Mouse (Mus musculus): ENCODE measurements around the gene Hagh. TPM values are rescaled to one million over a fixed set of nuclear protein-coding genes. Genes with fewer than 3 reads are reported as not detected.
A peak's percentile ranks its signal among the peaks of the same experiment; 100 is the strongest.

The Hagh gene
- not detected in 2 replicates for polyA plus RNA-seq (2012; ENCODE audit: insufficient read depth, insufficient read length, low replicate concordance, missing spikeins)

DNA sequence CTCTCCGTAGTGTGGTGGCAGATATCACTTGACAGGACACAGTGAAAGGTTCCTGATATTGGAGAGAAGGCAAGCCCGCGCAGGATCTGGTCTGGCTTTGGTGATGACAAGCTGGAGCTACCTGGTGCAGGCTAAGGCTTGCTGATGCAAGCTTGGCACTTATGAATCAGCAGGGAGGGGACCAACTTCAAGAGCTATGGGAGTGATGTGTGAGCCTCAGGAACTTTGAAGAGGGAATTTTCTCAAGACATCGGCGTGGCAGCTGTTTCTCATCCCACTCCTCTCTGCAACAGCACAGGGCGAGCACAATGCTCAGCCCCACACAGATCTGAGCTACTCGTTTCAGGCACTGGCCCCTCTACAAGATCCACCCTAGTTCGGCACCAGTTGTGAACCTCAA, at the start of gene Hagh:
Hagh (plus strand) TSS at position 302 of the 400 bp plus-strand sequence.
- no peak for TF ChIP-seq POLR2A (IDR thresholded peaks at IDR 0.05; ENCODE audit: insufficient read depth, low read depth, low read length)
- no peak for TF ChIP-seq CTCF (IDR thresholded peaks at IDR 0.05; ENCODE audit: insufficient read depth, low read depth, low read length)
- H3K4me1 ChIP-seq (ENCODE audit: control insufficient read depth, insufficient read depth, low read length) = no peaks in the 10 kb centered on the region; the same call in 1 of the 2 replicates
- H3K27ac ChIP-seq (ENCODE audit: insufficient read depth, low read depth, low read length) = no peak within 1 kb of the TSS
- WGBS = 71% methylated on average over 8 of the region's 8 CpGs
- H3K4me3 ChIP-seq (ENCODE audit: insufficient read depth, low read depth, low read length) = no peak within 1 kb of the TSS

DNA sequence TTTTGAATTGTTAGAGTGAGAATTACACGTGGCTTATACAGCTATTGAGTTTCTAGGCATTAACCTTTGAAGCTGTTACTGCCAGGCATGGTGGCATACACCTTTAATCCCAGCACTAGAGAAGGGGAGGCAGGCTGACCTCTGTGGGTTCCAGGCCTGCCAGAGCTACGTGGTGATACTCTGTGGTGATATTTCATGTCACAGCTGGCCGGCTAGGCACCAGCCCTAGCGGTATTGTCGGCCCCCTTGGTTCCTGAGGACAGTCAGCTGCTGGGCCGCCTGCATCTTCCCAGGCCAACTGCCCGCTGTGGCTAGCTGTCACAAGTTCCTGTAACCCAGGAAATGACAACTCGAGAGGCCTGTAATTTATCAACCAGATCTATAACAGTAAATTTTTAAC, 47.8 kb upstream of the Hagh start:
- TF ChIP-seq CTCF (IDR thresholded peaks at IDR 0.05; ENCODE audit: insufficient read depth, low read depth, low read length) (no peak), POLR2A (IDR thresholded peaks at IDR 0.05; ENCODE audit: insufficient read depth, low read depth, low read length) (no peak)
- H3K4me3 ChIP-seq (ENCODE audit: insufficient read depth, low read depth, low read length) = no peak overlapping the region
- WGBS = 79% methylated on average over 8 of the region's 8 CpGs

DNA sequence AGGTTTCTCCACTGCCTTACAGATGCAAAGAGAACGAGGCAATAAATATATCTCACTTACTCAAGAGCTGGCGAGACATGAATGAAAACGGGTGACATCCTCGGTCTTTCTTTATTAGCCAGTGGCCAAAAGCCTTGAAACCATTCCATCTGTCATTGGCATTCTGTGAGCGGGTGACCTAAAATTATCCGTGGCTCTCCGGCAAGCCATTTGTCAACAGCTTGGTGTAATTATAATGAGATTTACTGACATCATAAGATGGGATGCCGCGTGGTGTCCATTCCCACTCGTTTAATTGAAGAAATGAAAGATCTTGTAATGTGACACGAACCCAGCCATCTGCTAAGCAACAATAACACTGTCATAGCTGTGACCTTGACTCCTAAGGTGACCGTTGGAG, 45.2 kb upstream of the Hagh start:
- TF ChIP-seq POLR2A (IDR thresholded peaks at IDR 0.05; ENCODE audit: insufficient read depth, low read depth, low read length) = no peak
- no peak for TF ChIP-seq CTCF (IDR thresholded peaks at IDR 0.05; ENCODE audit: insufficient read depth, low read depth, low read length)
- no peaks in the 10 kb centered on the region for H3K4me1 ChIP-seq (ENCODE audit: control insufficient read depth, insufficient read depth, low read length)
- no peak overlapping the region for H3K4me3 ChIP-seq (ENCODE audit: insufficient read depth, low read depth, low read length)
- no peak overlapping the region for H3K27ac ChIP-seq (ENCODE audit: insufficient read depth, low read depth, low read length)
- WGBS = 65% methylated on average over 12 of the region's 12 CpGs

More for the DNA sequence above, 47.8 kb upstream of the Hagh start:
- H3K4me1 ChIP-seq (ENCODE audit: control insufficient read depth, insufficient read depth, low read length) = no peaks in the 10 kb centered on the region
- no peak overlapping the region for H3K27ac ChIP-seq (ENCODE audit: insufficient read depth, low read depth, low read length)

DNA sequence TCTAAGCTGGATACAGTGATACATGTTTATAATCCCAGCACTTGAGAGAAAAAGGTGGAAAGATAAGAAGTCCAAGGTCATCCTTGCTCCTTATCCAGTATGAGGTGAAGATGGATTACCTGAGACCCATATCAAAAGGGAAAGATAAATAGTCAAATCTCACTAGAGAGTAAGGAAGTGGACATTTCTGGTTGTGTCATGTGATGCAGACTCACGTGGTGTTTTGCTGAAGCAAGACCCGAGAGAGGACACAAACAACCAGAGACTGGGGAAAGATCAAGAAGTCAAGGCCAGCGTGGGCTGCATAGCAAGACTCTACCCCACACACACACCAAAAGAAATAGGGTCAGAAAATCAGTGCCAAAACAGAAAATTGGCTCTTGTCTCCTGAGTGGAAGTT, 43.0 kb upstream of the Hagh start:
- no peak overlapping the region for H3K4me3 ChIP-seq (ENCODE audit: insufficient read depth, low read depth, low read length)
- no peak for TF ChIP-seq POLR2A (IDR thresholded peaks at IDR 0.05; ENCODE audit: insufficient read depth, low read depth, low read length)
- TF ChIP-seq CTCF (IDR thresholded peaks at IDR 0.05; ENCODE audit: insufficient read depth, low read depth, low read length) = no peak
- 73% methylated on average over 3 of the region's 3 CpGs for WGBS
- H3K4me1 ChIP-seq (ENCODE audit: control insufficient read depth, insufficient read depth, low read length) = no peaks in the 10 kb centered on the region
- H3K27ac ChIP-seq (ENCODE audit: insufficient read depth, low read depth, low read length) = no peak overlapping the region

DNA sequence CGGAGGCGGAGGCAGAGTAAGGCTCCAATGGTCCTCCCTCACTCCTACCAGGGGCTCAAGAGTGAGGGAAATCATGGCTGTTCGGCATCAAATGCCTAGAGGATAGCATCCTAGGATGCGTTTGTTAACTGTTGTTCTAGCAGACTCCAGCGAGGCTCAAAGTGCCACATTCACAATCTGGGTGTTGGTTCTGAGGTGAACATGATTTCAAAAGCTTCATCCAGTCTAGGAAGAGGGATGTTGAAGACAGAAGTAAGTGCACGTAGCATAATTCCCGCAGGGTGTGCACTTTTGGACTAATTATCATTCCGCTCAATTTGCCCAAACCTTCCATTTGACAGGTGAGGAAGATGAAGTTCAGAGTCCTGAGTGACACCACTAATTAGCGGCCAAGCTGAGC, 41.7 kb upstream of the Hagh start:
- Histone ChIP-seq H3K27ac (ENCODE audit: insufficient read depth, low read depth, low read length) (no peak overlapping the region), H3K4me1 (ENCODE audit: control insufficient read depth, insufficient read depth, low read length) (no peaks in the 10 kb centered on the region), H3K4me3 (ENCODE audit: insufficient read depth, low read depth, low read length) (no peak overlapping the region)
- TF ChIP-seq POLR2A (IDR thresholded peaks at IDR 0.05; ENCODE audit: insufficient read depth, low read depth, low read length) (no peak), CTCF (IDR thresholded peaks at IDR 0.05; ENCODE audit: insufficient read depth, low read depth, low read length) (no peak)
- WGBS = 60% methylated on average over 9 of the region's 9 CpGs

DNA sequence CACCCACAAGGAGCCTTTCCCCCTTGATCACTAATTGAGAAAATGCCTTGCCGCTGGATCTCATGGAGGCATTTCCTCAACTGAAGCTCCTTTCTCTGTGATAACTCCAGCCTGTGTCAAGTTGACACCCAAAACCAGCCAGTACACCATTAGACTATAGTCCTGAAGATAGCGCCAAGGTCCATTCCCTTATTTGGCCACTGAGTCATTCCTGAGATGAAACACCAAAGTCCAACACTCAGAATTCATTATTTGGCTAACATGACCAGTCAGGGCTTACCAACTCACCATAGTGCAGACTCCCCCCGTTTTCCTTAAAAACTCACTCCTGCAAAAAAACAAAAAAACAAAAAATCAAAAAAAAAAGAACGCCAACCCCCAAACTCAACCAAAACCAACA, 40.5 kb upstream of the Hagh start:
- no peak overlapping the region for H3K4me3 ChIP-seq (ENCODE audit: insufficient read depth, low read depth, low read length)
- TF ChIP-seq CTCF (IDR thresholded peaks at IDR 0.05; ENCODE audit: insufficient read depth, low read depth, low read length) = no peak
- no peak for TF ChIP-seq POLR2A (IDR thresholded peaks at IDR 0.05; ENCODE audit: insufficient read depth, low read depth, low read length)
- no peak overlapping the region for H3K27ac ChIP-seq (ENCODE audit: insufficient read depth, low read depth, low read length)
- 91% methylated on average over 4 of the region's 4 CpGs for WGBS
- H3K4me1 ChIP-seq (ENCODE audit: control insufficient read depth, insufficient read depth, low read length) = peaks cover 7% of the 10 kb centered on the region

DNA sequence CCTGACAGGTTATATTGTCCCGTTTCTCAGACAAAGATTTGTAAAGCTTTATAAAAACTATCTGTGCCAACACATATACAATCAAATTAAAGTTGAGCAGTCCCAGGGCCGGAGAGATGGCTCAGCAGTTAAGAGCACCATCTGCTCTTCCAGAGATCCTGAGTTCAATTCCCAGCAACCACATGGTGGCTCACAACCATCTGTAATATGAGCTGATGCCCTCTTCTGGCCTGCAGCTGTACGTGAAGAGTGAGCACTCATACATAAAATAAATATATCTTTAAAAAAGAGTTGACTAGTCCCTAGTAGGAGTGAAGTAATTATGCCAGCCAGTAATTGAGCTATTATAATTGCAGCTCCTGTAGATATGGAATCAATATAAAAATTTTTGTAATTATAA, 39.4 kb upstream of the Hagh start:
- Histone ChIP-seq H3K4me1 (ENCODE audit: control insufficient read depth, insufficient read depth, low read length) (peaks cover 10% of the 10 kb centered on the region), H3K27ac (ENCODE audit: insufficient read depth, low read depth, low read length) (no peak overlapping the region), H3K4me3 (ENCODE audit: insufficient read depth, low read depth, low read length) (no peak overlapping the region)
- 68% methylated on average over 3 of the region's 3 CpGs for WGBS
- TF ChIP-seq POLR2A (IDR thresholded peaks at IDR 0.05; ENCODE audit: insufficient read depth, low read depth, low read length) = no peak
- TF ChIP-seq CTCF (IDR thresholded peaks at IDR 0.05; ENCODE audit: insufficient read depth, low read depth, low read length) = no peak

DNA sequence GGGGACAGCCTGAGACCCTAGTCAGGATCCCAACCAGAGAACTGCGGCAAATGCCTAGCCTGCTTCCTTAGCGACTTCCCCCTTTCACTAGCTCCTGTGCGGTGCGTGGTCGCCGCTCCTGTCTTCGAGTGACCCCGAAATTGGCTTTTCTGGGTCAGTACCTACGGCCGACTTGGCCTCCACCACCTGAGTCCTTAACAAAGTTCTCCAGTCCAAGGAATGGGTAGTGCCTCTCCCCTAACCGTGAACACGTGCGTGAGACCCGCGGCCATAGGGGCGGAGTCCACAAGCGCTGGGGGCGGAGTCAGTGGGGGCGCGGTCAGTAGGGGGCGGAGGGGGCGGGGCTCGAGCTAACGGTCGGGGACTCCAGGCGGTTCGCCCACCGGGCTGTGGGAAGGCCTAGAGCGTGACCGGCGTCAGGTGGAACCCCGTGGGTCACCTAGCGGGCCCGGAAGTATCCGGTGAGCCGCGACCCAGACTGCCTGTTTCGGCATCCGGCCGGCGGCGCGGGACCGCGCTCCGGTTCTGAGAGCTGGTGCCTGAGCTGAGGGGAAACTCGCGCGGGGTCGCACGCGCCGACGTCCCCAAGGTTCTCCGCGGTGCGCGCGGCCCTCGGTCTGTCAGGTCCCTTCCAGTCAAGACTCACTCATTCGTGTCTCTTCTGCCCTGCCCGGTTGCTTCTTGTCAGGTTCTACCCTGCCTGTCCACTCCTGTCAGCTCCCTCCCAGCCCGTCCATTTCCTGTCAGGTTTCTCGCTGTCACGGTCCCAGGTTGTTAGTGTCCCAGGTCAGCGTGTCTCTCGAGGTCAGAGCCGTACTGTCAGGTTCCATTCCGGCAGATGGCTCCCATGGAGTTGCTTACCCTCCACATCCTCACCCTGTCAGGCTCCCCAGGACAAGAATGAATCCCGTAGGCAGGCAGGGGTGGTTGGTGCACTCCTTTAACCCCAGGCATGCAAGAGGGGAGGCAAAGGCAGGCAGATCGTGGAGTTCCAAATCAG, 35.7 kb upstream of the Hagh start, which contains the start of gene Meiob:
Meiob (plus strand) TSS at position 338 of the 1,000 bp plus-strand sequence.
- 2% methylated on average over 71 of the region's 71 CpGs for WGBS
- peaks cover 10% of the 10 kb centered on the region for H3K4me1 ChIP-seq (ENCODE audit: control insufficient read depth, insufficient read depth, low read length)
- H3K27ac ChIP-seq (ENCODE audit: insufficient read depth, low read depth, low read length) = no peak within 1 kb of the TSS
- no peak for TF ChIP-seq POLR2A (IDR thresholded peaks at IDR 0.05; ENCODE audit: insufficient read depth, low read depth, low read length)
- TF ChIP-seq CTCF (IDR thresholded peaks at IDR 0.05; ENCODE audit: insufficient read depth, low read depth, low read length) = no peak
- H3K4me3 ChIP-seq (ENCODE audit: insufficient read depth, low read depth, low read length) = peak within 1 kb of the TSS; percentile 54

DNA sequence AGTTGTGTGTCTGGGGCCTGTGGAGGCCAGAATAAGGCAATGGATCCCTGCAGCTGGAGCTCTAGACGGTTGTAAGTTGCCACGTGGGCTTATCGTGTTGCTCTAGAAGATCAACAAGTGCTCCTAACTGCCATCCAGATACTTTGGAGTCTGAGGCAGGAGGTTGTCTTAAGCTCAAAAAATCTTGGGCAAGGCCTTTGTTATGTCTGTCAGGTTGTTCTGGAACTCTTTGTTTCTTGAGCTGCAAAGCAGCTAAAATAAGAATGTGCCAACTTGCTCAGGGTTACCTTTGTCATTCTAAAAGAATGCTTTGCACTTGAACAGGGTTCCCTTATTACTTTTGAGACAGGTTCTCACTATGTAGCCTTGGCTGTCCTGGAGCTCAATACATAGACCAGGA, 28.7 kb upstream of the Hagh start:
- TF ChIP-seq CTCF (IDR thresholded peaks at IDR 0.05; ENCODE audit: insufficient read depth, low read depth, low read length) (no peak), POLR2A (IDR thresholded peaks at IDR 0.05; ENCODE audit: insufficient read depth, low read depth, low read length) (no peak)
- no peak overlapping the region for H3K4me3 ChIP-seq (ENCODE audit: insufficient read depth, low read depth, low read length)
- no peak overlapping the region for H3K27ac ChIP-seq (ENCODE audit: insufficient read depth, low read depth, low read length)
- 70% methylated on average over 3 of the region's 3 CpGs for WGBS
- no peaks in the 10 kb centered on the region for H3K4me1 ChIP-seq (ENCODE audit: control insufficient read depth, insufficient read depth, low read length)
